Mouse (Mus musculus): Measurements from ENCODE around the gene Ebf1. TPM values are rescaled to one million over a fixed set of nuclear protein-coding genes. Genes with fewer than 3 reads are reported as not detected.

The Ebf1 gene
- polyA plus RNA-seq, 1 experiment: 0.38 TPM

DNA sequence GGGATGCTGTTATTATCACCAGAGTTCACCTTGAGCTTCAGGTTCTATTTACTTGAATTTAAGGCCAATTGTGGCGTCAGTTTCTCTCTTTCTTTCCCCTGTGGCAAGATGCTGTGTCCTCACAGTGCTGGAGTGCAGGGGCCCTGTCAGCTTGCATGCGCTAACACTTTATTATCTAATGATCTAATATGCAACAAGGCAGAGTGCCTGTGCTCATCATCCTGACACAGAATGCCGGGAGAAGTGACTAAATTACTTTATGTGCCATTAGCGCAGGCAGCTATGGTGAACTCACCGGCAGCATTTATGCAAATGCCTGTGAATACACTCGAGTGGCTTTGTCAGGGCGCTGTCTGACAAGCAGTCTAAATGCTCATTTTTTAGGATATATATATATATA, 270.6 kb downstream of the Ebf1 start:
- TF ChIP-seq GATA1 (IDR thresholded peaks at IDR 0.05; ENCODE audit: borderline replicate concordance, low read length) (no peak), FLI1 (IDR thresholded peaks at IDR 0.05; ENCODE audit: low read length) (no peak)
- Histone ChIP-seq H3K9me3 (no peaks in the 10 kb centered on the region), H3K4me3 (replicated peaks) (no peak overlapping the region), H3K27me3 (replicated peaks) (no peaks in the 10 kb centered on the region), H3K36me3 (replicated peaks; ENCODE audit: low read length) (no peaks in the 10 kb centered on the region), H3K4me1 (peaks cover 38% of the 10 kb centered on the region)

DNA sequence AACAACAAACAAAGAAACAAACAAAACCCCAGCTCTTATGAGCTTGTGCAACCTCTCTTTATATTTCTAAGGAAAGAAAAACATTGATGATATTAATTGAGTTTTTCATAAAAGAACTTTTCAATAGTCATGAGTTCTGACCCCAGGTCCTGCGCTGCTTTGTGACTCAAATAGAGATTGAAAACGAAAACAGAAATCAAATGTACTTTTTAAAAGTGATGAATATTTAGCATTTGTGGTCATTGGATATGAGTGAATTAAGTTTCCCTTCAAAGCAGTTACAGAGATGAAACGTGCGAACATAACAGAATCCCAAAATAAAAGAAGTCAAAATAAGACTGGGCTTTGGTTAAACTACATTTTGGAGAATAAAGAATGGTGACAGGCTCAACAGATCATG, 271.3 kb downstream of the Ebf1 start:
- H3K9me3 ChIP-seq: no peaks in the 10 kb centered on the region
- H3K4me1 ChIP-seq: peaks cover 45% of the 10 kb centered on the region
- no peak overlapping the region for H3K4me3 ChIP-seq (replicated peaks)
- no peak for TF ChIP-seq FLI1 (IDR thresholded peaks at IDR 0.05; ENCODE audit: low read length)
- TF ChIP-seq GATA1 (IDR thresholded peaks at IDR 0.05; ENCODE audit: borderline replicate concordance, low read length): no peak
- H3K27me3 ChIP-seq (replicated peaks): no peaks in the 10 kb centered on the region
- H3K36me3 ChIP-seq (replicated peaks; ENCODE audit: low read length): no peaks in the 10 kb centered on the region

DNA sequence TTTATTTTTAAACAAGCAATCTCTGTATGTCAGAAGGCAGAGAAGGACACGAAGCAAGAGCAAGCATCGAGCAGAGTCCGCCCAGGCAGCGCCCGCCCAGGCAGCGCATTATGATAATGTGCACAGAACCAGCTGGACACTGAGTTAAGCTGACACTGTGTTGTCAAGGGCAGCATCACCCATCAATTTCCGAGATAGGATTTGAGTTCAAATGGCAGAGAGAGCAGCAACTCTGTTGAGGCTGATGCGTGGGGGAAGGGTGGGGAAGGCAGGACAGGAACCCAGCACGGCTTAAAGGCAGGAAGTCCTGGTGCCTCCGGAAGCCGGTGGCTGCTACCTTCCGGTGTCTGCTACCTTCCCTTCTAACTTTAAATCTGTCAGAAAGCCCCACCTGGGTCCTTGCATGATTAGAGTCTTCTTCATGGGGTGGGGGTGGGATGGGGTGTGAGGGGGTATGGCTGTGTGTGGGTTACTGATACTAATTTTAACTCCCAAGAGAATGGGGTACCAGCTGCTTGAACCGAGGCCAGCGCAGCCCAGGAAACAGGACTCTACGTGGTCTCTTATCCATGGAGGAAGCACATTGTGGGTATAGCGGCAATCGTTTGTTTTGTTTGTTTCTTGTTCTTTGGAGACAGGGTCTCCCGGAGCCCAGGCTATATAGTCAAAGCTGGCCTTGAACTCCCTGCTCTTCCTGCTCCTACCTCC, 275.9 kb downstream of the Ebf1 start:
- no peaks in the 10 kb centered on the region for H3K9me3 ChIP-seq
- TF ChIP-seq GATA1 (IDR thresholded peaks at IDR 0.05; ENCODE audit: borderline replicate concordance, low read length) (no peak), FLI1 (IDR thresholded peaks at IDR 0.05; ENCODE audit: low read length) (no peak)
- H3K4me1 ChIP-seq: peaks cover 63% of the 10 kb centered on the region
- H3K27me3 ChIP-seq (replicated peaks): no peaks in the 10 kb centered on the region
- H3K36me3 ChIP-seq (replicated peaks; ENCODE audit: low read length): no peaks in the 10 kb centered on the region
- peak overlapping the region; percentile 85 for H3K4me3 ChIP-seq (replicated peaks)

DNA sequence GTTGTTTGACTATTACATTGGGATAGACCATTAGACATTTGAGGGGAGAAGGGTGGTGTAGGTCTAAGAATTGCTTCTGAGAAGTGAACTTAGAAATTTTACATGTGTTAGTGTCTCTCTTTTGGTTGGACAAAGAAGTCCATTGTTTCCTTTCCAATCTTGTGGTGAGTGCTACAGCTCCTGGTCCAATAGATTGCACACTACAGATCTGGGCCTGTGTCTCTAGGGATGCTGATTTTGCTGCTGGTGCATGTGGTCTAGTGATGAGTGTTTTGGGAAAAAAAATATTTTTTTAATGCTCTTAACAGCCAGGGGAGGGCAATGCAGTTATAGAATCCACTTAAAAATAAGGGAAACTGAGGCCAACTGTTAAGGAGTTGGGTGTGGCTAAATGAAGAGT, 276.9 kb downstream of the Ebf1 start:
- Histone ChIP-seq H3K36me3 (replicated peaks; ENCODE audit: low read length) (no peaks in the 10 kb centered on the region), H3K4me1 (peaks cover 73% of the 10 kb centered on the region)

DNA sequence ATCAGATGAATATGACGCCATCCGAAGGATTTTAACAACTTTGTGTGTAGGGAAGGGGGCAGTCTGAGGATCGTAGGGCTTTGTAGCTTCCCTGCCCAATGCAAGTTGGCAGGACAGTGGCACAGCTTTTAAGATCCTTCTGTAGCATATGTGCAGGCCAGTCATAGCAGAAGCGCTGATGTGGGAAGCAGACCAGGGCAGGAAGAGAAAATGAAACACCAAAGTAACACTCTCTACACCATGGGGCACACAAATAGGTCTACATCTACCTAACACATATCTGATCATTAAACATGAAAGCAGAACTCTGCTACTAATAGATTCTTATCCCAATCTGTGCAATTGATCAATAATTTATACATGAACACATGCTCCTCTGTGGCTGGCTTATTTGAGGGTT, 277.7 kb downstream of the Ebf1 start:
- Histone ChIP-seq H3K4me1 (peaks cover 81% of the 10 kb centered on the region), H3K36me3 (replicated peaks; ENCODE audit: low read length) (no peaks in the 10 kb centered on the region), H3K4me3 (replicated peaks) (peak overlapping the region; percentile 56), H3K9me3 (no peaks in the 10 kb centered on the region), H3K27me3 (replicated peaks) (no peaks in the 10 kb centered on the region)
- TF ChIP-seq FLI1 (IDR thresholded peaks at IDR 0.05; ENCODE audit: low read length) (no peak), GATA1 (IDR thresholded peaks at IDR 0.05; ENCODE audit: borderline replicate concordance, low read length) (no peak)

More for the DNA sequence above, 276.9 kb downstream of the Ebf1 start:
- TF ChIP-seq GATA1 (IDR thresholded peaks at IDR 0.05; ENCODE audit: borderline replicate concordance, low read length) (no peak), FLI1 (IDR thresholded peaks at IDR 0.05; ENCODE audit: low read length) (no peak)
- no peak overlapping the region for H3K4me3 ChIP-seq (replicated peaks)
- H3K9me3 ChIP-seq: no peaks in the 10 kb centered on the region
- no peaks in the 10 kb centered on the region for H3K27me3 ChIP-seq (replicated peaks)

DNA sequence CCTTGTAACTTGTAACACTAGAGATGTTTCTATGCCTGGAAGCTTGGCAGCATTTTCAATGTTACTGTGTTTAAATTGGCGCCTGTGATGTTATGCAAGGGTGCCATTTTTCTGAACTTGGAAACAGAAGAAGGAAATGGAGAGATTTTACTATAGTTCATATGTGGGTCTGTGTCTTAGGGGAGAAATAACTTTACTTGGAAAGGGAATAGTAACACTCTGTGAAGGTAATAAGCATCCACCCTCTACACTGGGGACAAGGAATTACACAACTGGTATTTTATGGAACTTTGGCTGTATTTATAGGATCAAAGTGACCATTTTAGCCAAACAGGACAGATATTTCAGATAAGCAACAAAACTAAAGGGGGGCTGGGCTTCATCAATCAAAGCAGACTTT, 278.8 kb downstream of the Ebf1 start:
- H3K4me3 ChIP-seq (replicated peaks): no peak overlapping the region
- H3K27me3 ChIP-seq (replicated peaks): no peaks in the 10 kb centered on the region
- H3K4me1 ChIP-seq: peaks cover 92% of the 10 kb centered on the region
- TF ChIP-seq FLI1 (IDR thresholded peaks at IDR 0.05; ENCODE audit: low read length): no peak
- TF ChIP-seq GATA1 (IDR thresholded peaks at IDR 0.05; ENCODE audit: borderline replicate concordance, low read length): no peak
- no peaks in the 10 kb centered on the region for H3K9me3 ChIP-seq
- H3K36me3 ChIP-seq (replicated peaks; ENCODE audit: low read length): no peaks in the 10 kb centered on the region

DNA sequence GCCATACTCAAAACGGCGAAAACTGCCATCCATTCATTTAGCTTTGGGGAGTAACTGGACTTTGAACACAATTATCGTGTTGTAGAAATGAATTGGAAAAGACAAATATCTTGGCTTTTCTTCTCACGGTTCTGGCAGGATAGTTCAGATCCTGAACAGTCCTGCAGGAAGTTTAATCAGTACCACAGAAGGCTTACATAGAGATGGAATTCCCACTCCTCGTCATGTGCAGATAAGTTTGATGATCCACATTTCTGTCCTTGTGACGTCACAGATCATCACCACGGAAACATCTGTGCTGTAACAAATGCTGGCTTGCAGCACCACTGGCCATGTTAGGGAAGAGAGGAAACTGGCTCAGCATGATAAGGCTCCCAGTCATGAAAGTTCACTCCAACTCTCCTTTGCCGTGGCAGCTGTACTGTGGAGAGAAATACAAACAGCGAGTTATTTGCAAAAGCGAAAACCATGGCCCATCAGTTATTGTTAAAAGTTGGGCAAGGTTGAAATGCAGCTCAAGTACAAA, 280.1 kb downstream of the Ebf1 start:
- Histone ChIP-seq H3K4me1 (peaks cover 97% of the 10 kb centered on the region), H3K27me3 (replicated peaks) (no peaks in the 10 kb centered on the region), H3K9me3 (no peaks in the 10 kb centered on the region), H3K36me3 (replicated peaks; ENCODE audit: low read length) (no peaks in the 10 kb centered on the region), H3K4me3 (replicated peaks) (peak overlapping the region; percentile 84)
- TF ChIP-seq GATA1 (IDR thresholded peaks at IDR 0.05; ENCODE audit: borderline replicate concordance, low read length) (peak; percentile 92; the same call in 2 of the 3 replicates), FLI1 (IDR thresholded peaks at IDR 0.05; ENCODE audit: low read length) (peak; percentile 87; the same call in 1 of the 2 replicates)

DNA sequence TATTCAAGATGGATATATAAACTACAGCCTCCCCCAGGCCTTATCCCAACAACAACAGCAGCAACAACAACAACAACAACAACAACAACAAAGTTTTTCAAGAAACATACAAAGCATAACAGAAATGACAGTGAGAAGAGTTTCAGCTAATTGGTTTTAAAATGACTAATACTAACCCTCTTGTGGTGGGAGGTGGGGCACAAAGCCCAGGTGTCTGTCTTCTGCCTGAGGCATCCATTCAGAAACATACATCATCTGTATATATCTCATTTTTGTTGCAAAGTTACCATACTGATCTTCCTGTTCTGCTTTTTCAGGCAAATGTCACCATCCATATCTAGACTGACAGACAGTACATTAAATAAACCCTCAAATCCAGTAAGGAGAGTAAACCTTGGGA, 282.4 kb downstream of the Ebf1 start:
- H3K27me3 ChIP-seq (replicated peaks): no peaks in the 10 kb centered on the region
- peaks cover 77% of the 10 kb centered on the region for H3K4me1 ChIP-seq
- TF ChIP-seq FLI1 (IDR thresholded peaks at IDR 0.05; ENCODE audit: low read length) (no peak), GATA1 (IDR thresholded peaks at IDR 0.05; ENCODE audit: borderline replicate concordance, low read length) (no peak)
- no peak overlapping the region for H3K4me3 ChIP-seq (replicated peaks)
- H3K9me3 ChIP-seq: no peaks in the 10 kb centered on the region
- H3K36me3 ChIP-seq (replicated peaks; ENCODE audit: low read length): no peaks in the 10 kb centered on the region

DNA sequence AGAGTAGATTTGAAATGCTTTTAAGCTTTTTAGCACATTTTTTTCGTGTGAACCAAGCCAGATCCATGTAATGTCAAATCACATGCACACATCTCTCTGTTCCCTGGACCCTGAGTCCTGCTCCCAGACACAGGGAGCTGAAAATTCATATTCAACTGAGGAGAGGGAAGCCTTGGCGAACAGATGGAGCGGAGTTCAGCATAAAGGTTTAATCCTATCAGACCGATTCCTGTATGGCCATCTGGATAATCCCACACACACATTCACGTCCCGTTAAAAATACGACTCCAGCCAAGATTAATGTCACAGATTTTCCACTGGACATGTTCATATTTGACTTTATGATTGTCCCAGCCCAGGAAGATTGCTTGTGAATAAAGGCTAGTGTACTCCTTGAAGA, 282.8 kb downstream of the Ebf1 start:
- H3K9me3 ChIP-seq: no peaks in the 10 kb centered on the region
- no peak for TF ChIP-seq FLI1 (IDR thresholded peaks at IDR 0.05; ENCODE audit: low read length)
- no peak for TF ChIP-seq GATA1 (IDR thresholded peaks at IDR 0.05; ENCODE audit: borderline replicate concordance, low read length)
- H3K27me3 ChIP-seq (replicated peaks): no peaks in the 10 kb centered on the region
- no peaks in the 10 kb centered on the region for H3K36me3 ChIP-seq (replicated peaks; ENCODE audit: low read length)
- peaks cover 72% of the 10 kb centered on the region for H3K4me1 ChIP-seq
- H3K4me3 ChIP-seq (replicated peaks): no peak overlapping the region

DNA sequence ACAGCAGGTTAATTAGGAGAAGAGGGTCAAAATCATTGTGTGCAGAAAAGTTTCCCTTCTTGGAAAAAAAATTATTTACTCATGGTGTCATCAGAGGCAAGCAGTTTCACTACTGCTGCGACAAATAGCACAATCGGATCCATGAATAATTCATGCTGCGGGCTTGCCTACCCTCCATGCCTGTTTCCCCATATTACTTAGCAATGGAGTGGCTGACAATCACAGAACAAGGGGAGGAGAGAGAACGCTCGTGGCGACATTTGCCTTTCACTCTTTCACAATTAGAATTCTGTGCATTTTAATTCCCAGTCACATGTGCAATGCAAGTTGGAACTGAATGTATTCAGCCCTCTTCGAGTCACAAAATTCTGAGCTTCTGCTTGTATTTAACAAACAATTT, 283.4 kb downstream of the Ebf1 start:
- TF ChIP-seq FLI1 (IDR thresholded peaks at IDR 0.05; ENCODE audit: low read length) (no peak), GATA1 (IDR thresholded peaks at IDR 0.05; ENCODE audit: borderline replicate concordance, low read length) (no peak)
- Histone ChIP-seq H3K9me3 (no peaks in the 10 kb centered on the region), H3K36me3 (replicated peaks; ENCODE audit: low read length) (no peaks in the 10 kb centered on the region), H3K4me1 (peaks cover 67% of the 10 kb centered on the region), H3K27me3 (replicated peaks) (no peaks in the 10 kb centered on the region), H3K4me3 (replicated peaks) (no peak overlapping the region)
